9 mouse cellular contexts compared by ENCODE assay signal in the genomic region with DNA sequence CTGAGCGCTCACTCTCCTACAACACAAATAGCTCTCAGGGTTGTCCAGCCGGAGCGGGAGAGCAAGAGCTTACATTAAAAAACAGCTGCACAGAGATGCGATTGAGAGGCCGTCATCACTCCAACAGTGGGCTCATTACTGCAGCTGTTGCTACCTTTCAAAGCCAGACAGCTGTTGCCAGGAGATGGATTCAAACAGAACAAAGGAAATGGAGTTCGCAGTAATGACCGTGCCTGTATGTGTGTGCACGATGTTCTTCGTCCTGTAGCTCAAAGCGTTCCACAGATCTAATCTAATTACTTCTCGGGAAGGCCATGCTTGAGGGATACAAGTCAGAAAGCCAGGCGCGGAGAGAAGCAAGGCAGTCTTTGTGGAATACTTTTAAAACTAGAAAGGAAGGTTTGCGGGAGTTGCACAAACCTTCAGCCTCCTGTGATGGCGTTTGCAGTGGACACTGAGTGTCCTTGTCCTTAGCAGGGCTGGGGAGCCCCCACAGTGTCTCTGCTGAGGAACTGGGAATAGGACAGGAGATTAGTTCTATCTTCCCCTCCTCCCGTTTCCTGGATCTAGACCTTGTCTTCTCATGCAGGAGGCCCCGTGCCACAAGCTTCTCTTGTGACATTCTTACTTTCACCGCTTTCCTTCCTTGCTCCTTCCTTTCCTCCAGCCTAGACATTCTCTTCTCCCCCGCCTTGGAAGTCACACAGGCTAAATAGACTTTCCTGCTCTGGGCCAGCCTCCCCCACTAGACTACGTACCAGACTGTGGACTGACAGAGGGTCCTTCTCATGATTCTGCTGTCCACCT. TPM values are rescaled to one million over a fixed set of nuclear protein-coding genes. Genes with fewer than 3 reads are reported as not detected.
DNase-seq lines count a peak whose midpoint lies in the region; ATAC-seq and TF ChIP-seq lines count a peak whose summit lies in the region.
"Had no signal": no experiment of that assay in that cellular context is flagged by ENCODE, and none has a peak within 500 bp of the region (broad histone marks: within the 10 kb centered on the region; RNA-seq: fewer than 3 reads in every experiment).

No protein-coding gene starts in this region.

- H3K27me3 ChIP-seq in embryonic facial prominence, embryonic 14.5 days (replicated peaks; ENCODE audit: control insufficient read depth, insufficient read depth, low read length) = no peaks in the 10 kb centered on the region
- H3K27me3 ChIP-seq in heart, postnatal 0 days (ENCODE audit: control insufficient read depth, insufficient read depth, low read length) = no peaks in the 10 kb centered on the region
- H3K27me3 ChIP-seq in midbrain, embryonic 12.5 days = no peaks in the 10 kb centered on the region
- H3K27me3 ChIP-seq: liver, embryonic 15.5 days had no signal

- TF ChIP-seq CTCF in heart, postnatal 0 days (IDR thresholded peaks at IDR 0.05; ENCODE audit: low read depth) = no peak

- H3K36me3 ChIP-seq in embryonic facial prominence, embryonic 14.5 days (ENCODE audit: control insufficient read depth, insufficient read depth, low read length) = no peaks in the 10 kb centered on the region
- H3K36me3 ChIP-seq in heart, postnatal 0 days (replicated peaks; ENCODE audit: control insufficient read depth, insufficient read depth, low read length) = no peaks in the 10 kb centered on the region
- no peaks in the 10 kb centered on the region for H3K36me3 ChIP-seq in midbrain, embryonic 12.5 days
- H3K36me3 ChIP-seq: liver, embryonic 15.5 days had no signal

- H3K4me3 ChIP-seq in embryonic facial prominence, embryonic 14.5 days (ENCODE audit: low read depth, low read length) = no peak overlapping the region
- no peak overlapping the region for H3K4me3 ChIP-seq in heart, postnatal 0 days (ENCODE audit: low read depth, low read length)
- no peak overlapping the region for H3K4me3 ChIP-seq in midbrain, embryonic 12.5 days
- H3K4me3 ChIP-seq: liver, embryonic 15.5 days had no signal

- peak overlapping the region; percentile 25 for H3K9ac ChIP-seq in embryonic facial prominence, embryonic 14.5 days (ENCODE audit: low read depth, low read length)
- H3K9ac ChIP-seq in heart, postnatal 0 days (replicated peaks; ENCODE audit: low read depth, low read length) = 0 out of 2 replicates have a peak overlapping the region, but pooled peaks have one; percentile 26
- H3K9ac ChIP-seq in midbrain, embryonic 12.5 days (replicated peaks) = no peak overlapping the region
- H3K9ac ChIP-seq: liver, embryonic 15.5 days had no signal

- 42% methylated on average over 20 of the region's 20 CpGs for WGBS in embryonic facial prominence, embryonic 14.5 days
- 28% methylated on average over 20 of the region's 20 CpGs for WGBS in heart, postnatal 0 days
- WGBS in midbrain, embryonic 12.5 days = 41% methylated on average over 20 of the region's 20 CpGs

- H3K4me2 ChIP-seq in embryonic facial prominence, embryonic 14.5 days (ENCODE audit: low read depth, low read length) = peak overlapping the region; percentile 19; the same call in 1 of the 2 replicates
- peak overlapping the region; percentile 30 for H3K4me2 ChIP-seq in heart, postnatal 0 days (ENCODE audit: low read depth, low read length)
- no peak overlapping the region for H3K4me2 ChIP-seq in midbrain, embryonic 12.5 days (replicated peaks)
- H3K4me2 ChIP-seq: liver, embryonic 15.5 days had no signal

- TF ChIP-seq EP300 in heart, postnatal 0 days (IDR thresholded peaks at IDR 0.05; ENCODE audit: low read depth) = no peak

- ATAC-seq in embryonic facial prominence, embryonic 14.5 days (ENCODE audit: low read depth) = peak; percentile 93
- peak; percentile 59 for ATAC-seq in heart, postnatal 0 days (ENCODE audit: insufficient read depth, low read depth)
- ATAC-seq in midbrain, embryonic 12.5 days (ENCODE audit: low FRiP score, low read depth) = peak; percentile 87

- peak overlapping the region; percentile 82 for H3K27ac ChIP-seq in embryonic facial prominence, embryonic 14.5 days (replicated peaks; ENCODE audit: low read depth, low read length)
- peak overlapping the region; percentile 76 for H3K27ac ChIP-seq in heart, postnatal 0 days (ENCODE audit: low read depth)
- peak overlapping the region; percentile 56; the same call in 1 of the 2 replicates for H3K27ac ChIP-seq in midbrain, embryonic 12.5 days (replicated peaks)
- H3K27ac ChIP-seq: liver, embryonic 15.5 days had no signal

- H3K9me3 ChIP-seq in embryonic facial prominence, embryonic 14.5 days (ENCODE audit: control insufficient read depth, low read length) = no peaks in the 10 kb centered on the region
- no peaks in the 10 kb centered on the region for H3K9me3 ChIP-seq in heart, postnatal 0 days (replicated peaks; ENCODE audit: control insufficient read depth, low read length)
- H3K9me3 ChIP-seq in midbrain, embryonic 12.5 days = no peaks in the 10 kb centered on the region
- H3K9me3 ChIP-seq: liver, embryonic 15.5 days had no signal

- DNase-seq in brain, embryonic 18.5 days (ENCODE audit: low read depth, low spot score) = peak; percentile 26
- DNase-seq in embryonic facial prominence, embryonic 14.5 days (ENCODE audit: low spot score) = peak; percentile 91
- peak; percentile 58 for DNase-seq in heart, postnatal 0 days (ENCODE audit: low spot score)
- no peak for DNase-seq in layer of hippocampus, adult 8-10 months (ENCODE audit: low spot score in 2 of 2)
- DNase-seq in frontal cortex, postnatal 25 days (ENCODE audit: low spot score in 2 of 2) = no peak
- DNase-seq in thymus, postnatal 0 days (ENCODE audit: low spot score) = no peak
- DNase-seq in yolk sac, embryonic 10.5 days (ENCODE audit: low spot score) = no peak

- H3K4me1 ChIP-seq in embryonic facial prominence, embryonic 14.5 days (ENCODE audit: control insufficient read depth, insufficient read depth, low read length) = peaks cover 9% of the 10 kb centered on the region
- H3K4me1 ChIP-seq in heart, postnatal 0 days (ENCODE audit: control insufficient read depth, insufficient read depth) = peaks cover 20% of the 10 kb centered on the region; the same call in 1 of the 2 replicates
- peaks cover 14% of the 10 kb centered on the region for H3K4me1 ChIP-seq in midbrain, embryonic 12.5 days
- H3K4me1 ChIP-seq: liver, embryonic 15.5 days had no signal

RNA-seq across cellular contexts. Expression of gene Msgn1, which starts 13.0 kb away (rescaled TPM):
- 0.37 TPM in 1 of 2 replicates, not detected in the other for polyA plus RNA-seq in embryonic facial prominence, embryonic 14.5 days (2014; fragmentation: Nextera tagmentation; extraction: Ambion mirVana)
- total RNA-seq in heart, postnatal 0 days (2014; rRNA removed; ENCODE audit: low replicate concordance) = not detected in 2 replicates
- not detected in 2 replicates for polyA plus RNA-seq in heart, postnatal 0 days (2015; fragmentation: Nextera tagmentation; extraction: Ambion mirVana)
- not detected in 2 replicates for polyA plus RNA-seq in midbrain, embryonic 12.5 days (2016; fragmentation: Nextera tagmentation; extraction: Ambion mirVana)
- not detected for total RNA-seq in layer of hippocampus, adult 8-10 months (2022)
- not detected in 2 replicates for polyA plus RNA-seq in thymus, postnatal 0 days (2015; fragmentation: Nextera tagmentation; extraction: Ambion mirVana)
- polyA plus RNA-seq: liver, embryonic 15.5 days had no signal

RNA-seq across cellular contexts. Expression of gene Gen1, which starts 43.9 kb away (rescaled TPM):
- polyA plus RNA-seq in embryonic facial prominence, embryonic 14.5 days (2014; fragmentation: Nextera tagmentation; extraction: Ambion mirVana) = 7.2 and 7.5 TPM in 2 replicates
- total RNA-seq in heart, postnatal 0 days (2014; rRNA removed; ENCODE audit: low replicate concordance) = 1.9 and 4.5 TPM in 2 replicates
- 1.5 and 1.6 TPM in 2 replicates for polyA plus RNA-seq in heart, postnatal 0 days (2015; fragmentation: Nextera tagmentation; extraction: Ambion mirVana)
- polyA plus RNA-seq in midbrain, embryonic 12.5 days (2016; fragmentation: Nextera tagmentation; extraction: Ambion mirVana) = 10.9 and 11.6 TPM in 2 replicates
- 1 to 10 TPM; 1.1 to 2.6 (median 1.9) TPM for total RNA-seq in layer of hippocampus, adult 8-10 months (2022)
- 6.5 and 7.5 TPM in 2 replicates for polyA plus RNA-seq in thymus, postnatal 0 days (2015; fragmentation: Nextera tagmentation; extraction: Ambion mirVana)

RNA-seq across cellular contexts. Expression of gene Smc6, which starts 44.0 kb away (rescaled TPM):
- polyA plus RNA-seq in embryonic facial prominence, embryonic 14.5 days (2014; fragmentation: Nextera tagmentation; extraction: Ambion mirVana) = 134 and 139 TPM in 2 replicates
- total RNA-seq in heart, postnatal 0 days (2014; rRNA removed; ENCODE audit: low replicate concordance) = 12.3 and 16.7 TPM in 2 replicates
- polyA plus RNA-seq in heart, postnatal 0 days (2015; fragmentation: Nextera tagmentation; extraction: Ambion mirVana) = 99.8 and 103 TPM in 2 replicates
- 137 and 154 TPM in 2 replicates for polyA plus RNA-seq in midbrain, embryonic 12.5 days (2016; fragmentation: Nextera tagmentation; extraction: Ambion mirVana)
- 10 to 100 TPM; 27.4 to 35.8 (median 33.7) TPM for total RNA-seq in layer of hippocampus, adult 8-10 months (2022)
- 148 and 173 TPM in 2 replicates for polyA plus RNA-seq in thymus, postnatal 0 days (2015; fragmentation: Nextera tagmentation; extraction: Ambion mirVana)

Comparison
In these comparisons a context has a peak if more than half of its experiments do, and no peak if none do; other contexts are left out.
1. DNase-seq: peak in brain, embryonic 18.5 days (single experiment), embryonic facial prominence, embryonic 14.5 days (single experiment) and heart, postnatal 0 days (single experiment); none in layer of hippocampus, adult 8-10 months (0 of 2), frontal cortex, postnatal 25 days (0 of 2), thymus, postnatal 0 days (single experiment) and yolk sac, embryonic 10.5 days (single experiment).
2. Peak in every context shown above with its lines, with median percentiles within 50 percentile points of each other: ATAC-seq and H3K27ac ChIP-seq.